Mouse (Mus musculus) lung, postnatal 0 days (tissue): ENCODE data around the gene Nmur2. TPM values are rescaled to one million over a fixed set of nuclear protein-coding genes. Genes with fewer than 3 reads are reported as not detected.

Experiments
- ATAC-seq: fragments of 200-750 bp; cut with Nextera tagmentation; 2 replicates; pipeline ENCODE4 v1.8.0; 2017; ENCODE audit warnings: moderate library complexity
- DNase-seq: peaks from one replicate; pipeline ENCODE4 v3.0.0-alpha.2; 2016; ENCODE audit warnings: low spot score
- H3K27ac ChIP-seq: fragments of 300-500 bp; sonication (generic); 2 replicates; pipeline ENCODE4 v1.5.1; 2014; ENCODE audit warnings: antibody characterized with exemption, mild to moderate bottlenecking, low read length, mixed read lengths
- H3K27me3 ChIP-seq: fragments of 300-500 bp; sonication (generic); replicated peaks from 2 replicates; pipeline ENCODE4 v1.6.1; 2014; ENCODE audit warnings: low read length, mixed read lengths; ENCODE audit not compliant: insufficient read depth
- H3K36me3 ChIP-seq: fragments of 300-500 bp; sonication (generic); 2 replicates; pipeline ENCODE4 v1.6.1; 2014; ENCODE audit warnings: low read length, mixed read lengths; ENCODE audit not compliant: insufficient read depth
- H3K4me1 ChIP-seq: fragments of 300-500 bp; sonication (generic); 2 replicates; pipeline ENCODE4 v1.6.1; 2014; ENCODE audit warnings: antibody characterized with exemption, low read depth, low read length, mixed read lengths; ENCODE audit not compliant: insufficient read depth
- H3K4me2 ChIP-seq: fragments of 300-500 bp; sonication (generic); replicated peaks from 2 replicates; pipeline ENCODE4 v1.6.1; 2014; ENCODE audit warnings: low read depth, mild to moderate bottlenecking, low read length, moderate library complexity, mixed read lengths
- H3K4me3 ChIP-seq: fragments of 300-500 bp; sonication (generic); 2 replicates; pipeline ENCODE4 v1.5.1; 2014; ENCODE audit warnings: low read depth, low read length
- H3K9ac ChIP-seq: fragments of 300-500 bp; sonication (generic); replicated peaks from 2 replicates; pipeline ENCODE4 v1.6.1; 2014; ENCODE audit warnings: low read depth, mild to moderate bottlenecking
- H3K9me3 ChIP-seq: fragments of 300-500 bp; sonication (generic); 2 replicates; pipeline ENCODE4 v1.6.1; 2016; ENCODE audit warnings: low read length, mixed read lengths
- CTCF ChIP-seq: IDR thresholded peaks from 2 replicates; pipeline ENCODE4 v1.5.1; 2016; ENCODE audit warnings: antibody characterized with exemption, mild to moderate bottlenecking
- EP300 ChIP-seq: IDR thresholded peaks from 2 replicates; pipeline ENCODE4 v1.6.1; 2016; ENCODE audit warnings: antibody characterized with exemption, mild to moderate bottlenecking, control low read depth
- WGBS: fragments of 180-500 bp; shearing (Covaris S2); extraction: QIAGEN DNeasy Blood & Tissue Kit; methylation state at CpG from one replicate; pipeline ENCODE4 v1.1.7; 2014; 5-methylcytosine and 5-hydroxymethylcytosine counted together
- polyA plus RNA-seq: library from polyadenylated mRNA; unstranded; fragments of >200 nt; fragmentation: Nextera tagmentation; extraction: Ambion mirVana; gene quantifications from 2 replicates; pipeline ENCODE4 v1.2.1, GENCODE M21; 2015

Nmur2 gene
- polyA plus RNA-seq, 1 experiment from 2014 or later: not detected

GRCm38 (mm10) chr11:56054439-56054838 is 13.6 kb upstream of the Nmur2 start:
- no peak overlapping the region for H3K9ac ChIP-seq
- H3K4me3 ChIP-seq: no peak overlapping the region
- no peaks in the 10 kb centered on the region for H3K36me3 ChIP-seq
- H3K27me3 ChIP-seq: no peaks in the 10 kb centered on the region
- WGBS: 49% methylated on average over 7 of the region's 7 CpGs
- H3K9me3 ChIP-seq: no peaks in the 10 kb centered on the region
- DNase-seq (no peak), ATAC-seq (no peak)
- no peak overlapping the region for H3K4me2 ChIP-seq
- no peaks in the 10 kb centered on the region for H3K4me1 ChIP-seq
- H3K27ac ChIP-seq: no peak overlapping the region
- TF ChIP-seq CTCF (no peak), EP300 (no peak)

- Histone ChIP-seq H3K4me3 (no peak overlapping the region), H3K9ac (no peak overlapping the region), H3K27ac (no peak overlapping the region), H3K27me3 (no peaks in the 10 kb centered on the region), H3K9me3 (no peaks in the 10 kb centered on the region), H3K4me2 (no peak overlapping the region), H3K4me1 (no peaks in the 10 kb centered on the region), H3K36me3 (no peaks in the 10 kb centered on the region)
- DNase-seq: no peak
- WGBS: 60% methylated on average over 10 of the region's 10 CpGs
- ATAC-seq: no peak
- TF ChIP-seq EP300 (no peak), CTCF (no peak)
Observed at GRCm38 (mm10) chr11:56026854-56027253, 14.0 kb downstream of the Nmur2 start.

- H3K27me3 ChIP-seq: no peaks in the 10 kb centered on the region
- H3K9me3 ChIP-seq: no peaks in the 10 kb centered on the region
- H3K9ac ChIP-seq: no peak overlapping the region
- H3K4me3 ChIP-seq: no peak overlapping the region
- no peaks in the 10 kb centered on the region for H3K36me3 ChIP-seq
- DNase-seq: no peak
- no peak overlapping the region for H3K4me2 ChIP-seq
- 71% methylated on average over 10 of the region's 10 CpGs for WGBS
- no peak for TF ChIP-seq CTCF
- TF ChIP-seq EP300: no peak
- no peak overlapping the region for H3K27ac ChIP-seq
- H3K4me1 ChIP-seq: no peaks in the 10 kb centered on the region
- no peak for ATAC-seq
Observed at GRCm38 (mm10) chr11:56025746-56026570, 14.9 kb downstream of the Nmur2 start.

DNA sequence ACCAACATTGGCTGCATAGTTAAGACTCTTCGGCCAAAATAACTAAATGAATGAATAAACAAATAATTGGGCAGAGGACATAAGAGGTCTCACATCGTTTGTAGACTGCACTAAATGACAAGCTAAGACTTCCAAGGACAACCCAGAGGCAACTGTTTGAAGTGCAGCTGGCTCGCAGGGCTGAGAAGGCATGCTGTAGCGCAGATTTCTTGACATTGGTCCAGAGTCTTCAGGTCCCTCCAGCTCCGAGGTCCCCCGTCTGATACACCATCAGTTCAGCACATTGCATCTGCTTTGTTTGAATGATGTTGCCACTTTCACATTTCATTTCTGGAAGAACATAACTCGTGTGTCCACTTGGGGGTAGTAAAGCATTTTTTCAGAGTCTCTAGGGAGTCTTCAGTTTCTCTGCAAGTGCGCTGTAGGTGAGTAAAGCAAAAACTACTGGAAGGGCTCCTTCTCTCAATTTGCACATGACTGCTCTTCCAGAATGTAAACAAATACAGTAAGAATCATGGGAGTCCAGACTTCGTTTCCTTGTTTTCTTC is 27.2 kb downstream of the Nmur2 start:
- no peak overlapping the region for H3K4me2 ChIP-seq
- ATAC-seq (no peak), DNase-seq (peak; percentile 23)
- H3K9ac ChIP-seq: no peak overlapping the region
- WGBS: 30% methylated on average over 9 of the region's 9 CpGs
- no peak overlapping the region for H3K4me3 ChIP-seq
- no peaks in the 10 kb centered on the region for H3K4me1 ChIP-seq
- H3K27ac ChIP-seq: no peak overlapping the region
- no peaks in the 10 kb centered on the region for H3K9me3 ChIP-seq
- no peaks in the 10 kb centered on the region for H3K36me3 ChIP-seq
- TF ChIP-seq CTCF (0 out of 2 replicates have a peak, but pooled peaks have one; percentile 14), EP300 (no peak)
- no peaks in the 10 kb centered on the region for H3K27me3 ChIP-seq

GRCm38 (mm10) chr11:56012396-56012795 is 28.4 kb downstream of the Nmur2 start:
- DNase-seq (peak; percentile 7), ATAC-seq (no peak)
- no peak overlapping the region for H3K9ac ChIP-seq
- TF ChIP-seq EP300 (no peak), CTCF (no peak)
- whole genome bisulfite sequencing: 44% methylated on average over 2 of the region's 2 CpGs
- H3K4me3 ChIP-seq: no peak overlapping the region
- no peak overlapping the region for H3K27ac ChIP-seq
- no peaks in the 10 kb centered on the region for H3K4me1 ChIP-seq
- no peaks in the 10 kb centered on the region for H3K9me3 ChIP-seq
- no peaks in the 10 kb centered on the region for H3K36me3 ChIP-seq
- no peak overlapping the region for H3K4me2 ChIP-seq
- no peaks in the 10 kb centered on the region for H3K27me3 ChIP-seq

DNA sequence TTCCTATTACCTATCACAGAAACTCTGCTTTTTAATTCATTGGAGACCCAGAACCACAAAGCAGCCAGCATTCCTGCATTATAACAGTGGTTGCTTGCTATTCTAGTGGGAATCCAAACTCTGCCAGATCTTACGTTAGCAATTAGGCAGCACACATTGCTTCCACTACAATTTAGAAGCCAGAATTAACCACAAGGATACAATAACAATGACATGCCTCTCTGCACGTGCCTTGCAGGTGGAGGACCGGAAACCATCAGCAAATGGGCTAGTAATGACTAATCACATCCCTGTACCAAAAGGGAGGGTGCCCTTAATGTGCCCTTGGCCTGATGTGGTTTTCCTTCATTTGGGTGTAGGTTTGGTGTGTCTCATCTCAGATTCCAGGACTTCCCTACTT is 32.5 kb downstream of the Nmur2 start:
- no peak overlapping the region for H3K9ac ChIP-seq
- TF ChIP-seq EP300 (no peak), CTCF (no peak)
- H3K36me3 ChIP-seq: no peaks in the 10 kb centered on the region
- no peaks in the 10 kb centered on the region for H3K4me1 ChIP-seq
- H3K27ac ChIP-seq: no peak overlapping the region
- no peak overlapping the region for H3K4me2 ChIP-seq
- no peak overlapping the region for H3K4me3 ChIP-seq
- no peaks in the 10 kb centered on the region for H3K27me3 ChIP-seq
- DNase-seq (no peak), ATAC-seq (no peak)
- no peaks in the 10 kb centered on the region for H3K9me3 ChIP-seq
- 68% methylated on average over 3 of the region's 3 CpGs for WGBS
